Comparison of ENCODE assay signal across 31 mouse cellular contexts in the genomic region with DNA sequence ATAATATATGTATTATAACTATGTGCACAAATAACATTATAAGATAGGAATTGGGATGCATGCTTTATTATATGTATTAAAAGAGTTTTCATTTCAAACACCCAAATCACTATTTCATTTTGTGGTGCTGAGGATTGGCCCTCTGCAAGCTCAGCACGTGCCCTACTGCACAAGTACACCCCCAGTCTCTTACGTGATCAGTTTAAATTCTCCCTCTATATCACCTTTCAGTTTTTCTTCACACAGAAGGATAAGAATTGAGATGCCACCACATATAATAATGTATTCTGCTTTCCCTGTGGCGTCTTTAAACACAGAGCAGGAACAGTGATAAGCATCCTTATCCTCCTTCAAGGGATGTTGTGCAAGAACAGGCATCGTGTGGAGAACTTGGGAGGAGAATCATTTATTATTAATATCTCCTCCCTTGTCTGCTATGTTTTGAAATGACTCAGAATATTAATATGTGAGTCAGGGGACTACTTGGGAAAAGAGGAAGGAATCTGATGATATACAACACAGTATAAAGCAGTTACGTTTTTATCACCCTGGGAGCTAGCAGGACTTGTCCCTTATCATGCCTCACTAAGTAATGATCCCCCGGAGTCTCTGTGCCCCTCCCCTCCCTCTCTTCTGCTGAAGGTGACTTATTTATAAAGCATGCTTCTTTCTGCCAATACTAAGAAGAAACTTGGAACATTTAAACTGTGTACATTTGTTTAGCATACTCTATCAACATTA.
A peak's percentile ranks its signal among the peaks of the same experiment; 100 is the strongest.
DNase-seq lines count a peak whose midpoint lies in the region; ATAC-seq lines count a peak whose summit lies in the region.
"Had no signal": no experiment of that assay in that cellular context is flagged by ENCODE, and none has a peak within 500 bp of the region (broad histone marks: within the 10 kb centered on the region; RNA-seq: fewer than 3 reads in every experiment).

No protein-coding gene starts in this region.

- H3K4me2 ChIP-seq in hindbrain, embryonic 15.5 days = no peak overlapping the region
- H3K4me2 ChIP-seq in hindbrain, embryonic 11.5 days (replicated peaks; ENCODE audit: low read depth, low read length) = no peak overlapping the region
- no peak overlapping the region for H3K4me2 ChIP-seq in neural tube, embryonic 12.5 days (replicated peaks)
- H3K4me2 ChIP-seq in neural tube, embryonic 13.5 days = no peak overlapping the region
- H3K4me2 ChIP-seq: forebrain, embryonic 12.5 days; heart, embryonic 12.5 days had no signal

- ATAC-seq in hindbrain, embryonic 15.5 days (ENCODE audit: low FRiP score, low read depth) = 0 out of 2 replicates have a peak, but pooled peaks have one; percentile 45
- ATAC-seq in hindbrain, embryonic 11.5 days (ENCODE audit: low FRiP score) = no peak
- ATAC-seq in neural tube, embryonic 12.5 days (ENCODE audit: low FRiP score, low read depth) = peak; percentile 77; the same call in 1 of the 2 replicates
- peak; percentile 82 for ATAC-seq in neural tube, embryonic 13.5 days (ENCODE audit: low read depth)
- ATAC-seq: activated CD4-positive, CD25-positive, alpha-beta regulatory T cell, adult 4 months; CD4-positive, CD25-positive, alpha-beta regulatory T cell, adult 4 months; forebrain, postnatal 0 days had no signal

- H3K4me3 ChIP-seq in hindbrain, embryonic 15.5 days = no peak overlapping the region
- H3K4me3 ChIP-seq in hindbrain, embryonic 11.5 days (ENCODE audit: low read depth, low read length) = no peak overlapping the region
- no peak overlapping the region for H3K4me3 ChIP-seq in neural tube, embryonic 12.5 days
- H3K4me3 ChIP-seq in neural tube, embryonic 13.5 days = no peak overlapping the region
- H3K4me3 ChIP-seq: erythroblast, embryonic 14.5 days; forebrain, embryonic 12.5 days; heart, adult 2 months; heart, embryonic 12.5 days had no signal

- no peak overlapping the region for H3K27ac ChIP-seq in hindbrain, embryonic 15.5 days (replicated peaks)
- H3K27ac ChIP-seq in hindbrain, embryonic 11.5 days (ENCODE audit: low read depth, low read length) = no peak overlapping the region
- H3K27ac ChIP-seq in neural tube, embryonic 12.5 days = no peak overlapping the region
- no peak overlapping the region for H3K27ac ChIP-seq in neural tube, embryonic 13.5 days (replicated peaks)
- H3K27ac ChIP-seq: forebrain, embryonic 12.5 days; heart, adult 2 months; liver, embryonic 14.5 days; stomach, postnatal 0 days had no signal

- H3K9me3 ChIP-seq in hindbrain, embryonic 15.5 days = 0 out of 2 replicates have a peak, but pooled peaks cover 6% of the 10 kb centered on the region
- H3K9me3 ChIP-seq in hindbrain, embryonic 11.5 days (ENCODE audit: control insufficient read depth, low read length) = no peaks in the 10 kb centered on the region
- H3K9me3 ChIP-seq in neural tube, embryonic 12.5 days = no peaks in the 10 kb centered on the region
- H3K9me3 ChIP-seq in neural tube, embryonic 13.5 days = no peaks in the 10 kb centered on the region
- H3K9me3 ChIP-seq: forebrain, embryonic 12.5 days; heart, embryonic 12.5 days had no signal

- no peaks in the 10 kb centered on the region for H3K36me3 ChIP-seq in hindbrain, embryonic 15.5 days
- H3K36me3 ChIP-seq in hindbrain, embryonic 11.5 days (ENCODE audit: control insufficient read depth, insufficient read depth, low read length) = no peaks in the 10 kb centered on the region
- no peaks in the 10 kb centered on the region for H3K36me3 ChIP-seq in neural tube, embryonic 12.5 days
- H3K36me3 ChIP-seq in neural tube, embryonic 13.5 days = no peaks in the 10 kb centered on the region
- H3K36me3 ChIP-seq: forebrain, embryonic 12.5 days; heart, embryonic 12.5 days had no signal

- 67% methylated on average over 6 of the region's 6 CpGs for WGBS in hindbrain, embryonic 15.5 days
- 80% methylated on average over 6 of the region's 6 CpGs for WGBS in hindbrain, embryonic 11.5 days
- WGBS in neural tube, embryonic 12.5 days = 66% methylated on average over 6 of the region's 6 CpGs
- 61% methylated on average over 6 of the region's 6 CpGs for WGBS in neural tube, embryonic 13.5 days

- no peak overlapping the region for H3K9ac ChIP-seq in hindbrain, embryonic 15.5 days
- H3K9ac ChIP-seq in hindbrain, embryonic 11.5 days (ENCODE audit: low read depth, low read length) = no peak overlapping the region
- H3K9ac ChIP-seq in neural tube, embryonic 12.5 days = no peak overlapping the region
- H3K9ac ChIP-seq in neural tube, embryonic 13.5 days = no peak overlapping the region
- H3K9ac ChIP-seq: forebrain, embryonic 12.5 days; forebrain, postnatal 0 days; heart, embryonic 12.5 days; liver, embryonic 14.5 days had no signal

- H3K4me1 ChIP-seq in hindbrain, embryonic 15.5 days (replicated peaks) = no peaks in the 10 kb centered on the region
- no peaks in the 10 kb centered on the region for H3K4me1 ChIP-seq in hindbrain, embryonic 11.5 days (replicated peaks; ENCODE audit: control insufficient read depth, insufficient read depth, low read length)
- no peaks in the 10 kb centered on the region for H3K4me1 ChIP-seq in neural tube, embryonic 12.5 days
- H3K4me1 ChIP-seq in neural tube, embryonic 13.5 days (replicated peaks) = no peaks in the 10 kb centered on the region
- H3K4me1 ChIP-seq: forebrain, embryonic 12.5 days had no signal

- H3K27me3 ChIP-seq in hindbrain, embryonic 15.5 days = no peaks in the 10 kb centered on the region
- H3K27me3 ChIP-seq in hindbrain, embryonic 11.5 days (ENCODE audit: control insufficient read depth, insufficient read depth, low read length) = no peaks in the 10 kb centered on the region
- no peaks in the 10 kb centered on the region for H3K27me3 ChIP-seq in neural tube, embryonic 12.5 days (replicated peaks)
- H3K27me3 ChIP-seq in neural tube, embryonic 13.5 days = no peaks in the 10 kb centered on the region
- H3K27me3 ChIP-seq: forebrain, embryonic 12.5 days; heart, embryonic 12.5 days had no signal

- DNase-seq in hindbrain, embryonic 11.5 days (ENCODE audit: low spot score) = no peak
- no peak for DNase-seq in neural tube, embryonic 10.5 days (ENCODE audit: extremely low spot score, low spot score)
- DNase-seq in lung, postnatal 14 days = no peak
- no peak for DNase-seq in embryo, embryonic 10.5 days (ENCODE audit: low spot score)
- DNase-seq: adrenal gland, adult 2 months; adrenal gland, postnatal 36 days; cerebellum, adult 8-10 months; cerebellum, postnatal 36 days; forebrain, postnatal 0 days; heart, adult 2 months; heart, postnatal 4 days; kidney, adult 11 months; kidney, postnatal 14 days; layer of hippocampus, adult 9-11 months; liver; lung, adult 2 months; lung, postnatal 10 days; right cerebral cortex, adult 18-20 months; right cerebral cortex, postnatal 4 days; thymus, adult 18-20 months; thymus, postnatal 25 days had no signal
